Comparison of ENCODE assay signal across 22 mouse cellular contexts in genomic region chr19:45649776-45650175, GRCm38 (mm10). TPM values are rescaled to one million over a fixed set of nuclear protein-coding genes. Genes with fewer than 3 reads are reported as not detected.
DNase-seq lines count a peak whose midpoint lies in the region; ATAC-seq and TF ChIP-seq lines count a peak whose summit lies in the region.
"Had no signal": no experiment of that assay in that cellular context is flagged by ENCODE, and none has a peak within 500 bp of the region (broad histone marks: within the 10 kb centered on the region; RNA-seq: fewer than 3 reads in every experiment).

No protein-coding gene starts in this region.

- ATAC-seq in embryonic facial prominence, embryonic 11.5 days (replicated peaks; ENCODE audit: insufficient number of reproducible peaks, low FRiP score, low TSS enrichment, low read depth), result no peak
- ATAC-seq in embryonic facial prominence, embryonic 14.5 days (ENCODE audit: low read depth), result no peak
- no peak for ATAC-seq in forebrain, embryonic 16.5 days
- ATAC-seq in hindbrain, embryonic 13.5 days (ENCODE audit: low FRiP score), result no peak
- ATAC-seq: forebrain, embryonic 15.5 days; midbrain, embryonic 16.5 days had no signal

- TF ChIP-seq CTCF in layer of hippocampus, adult 2 months (conservative IDR thresholded peaks at IDR 0.05), result no peak

- H3K27me3 ChIP-seq in embryonic facial prominence, embryonic 11.5 days (ENCODE audit: control insufficient read depth, insufficient read depth, low read length), result no peaks in the 10 kb centered on the region
- no peaks in the 10 kb centered on the region; the same call in 1 of the 2 replicates for H3K27me3 ChIP-seq in embryonic facial prominence, embryonic 10.5 days (replicated peaks; ENCODE audit: low read depth, poor library complexity, severe bottlenecking)
- H3K27me3 ChIP-seq in embryonic facial prominence, embryonic 14.5 days (replicated peaks; ENCODE audit: control insufficient read depth, insufficient read depth, low read length), result no peaks in the 10 kb centered on the region
- H3K27me3 ChIP-seq in forebrain, embryonic 16.5 days (replicated peaks; ENCODE audit: control insufficient read depth, insufficient read depth, low read length), result no peaks in the 10 kb centered on the region
- H3K27me3 ChIP-seq in hindbrain, embryonic 13.5 days, result no peaks in the 10 kb centered on the region
- H3K27me3 ChIP-seq: embryonic facial prominence, embryonic 13.5 days; forebrain, embryonic 15.5 days; limb, embryonic 12.5 days; megakaryocyte, embryonic 14.5 days had no signal

- DNase-seq in embryonic facial prominence, embryonic 11.5 days (ENCODE audit: low spot score), result peak; percentile 28
- DNase-seq in embryonic facial prominence, embryonic 10.5 days (ENCODE audit: low spot score), result no peak
- DNase-seq in 3T3-L1 (ENCODE audit: low read depth, low spot score), result peak; percentile 50
- peak; percentile 67 for DNase-seq in MEL-GATA-1-ER (ENCODE audit: extremely low read depth, low read depth)
- DNase-seq in embryonic facial prominence, embryonic 14.5 days (ENCODE audit: low spot score), result peak; percentile 16
- no peak for DNase-seq in layer of hippocampus, adult 2 months (ENCODE audit: low spot score in 2 of 2)
- DNase-seq: adrenal gland, adult 8-10 months; cerebellum, adult 9-10 months; gastrocnemius, postnatal 36 days; kidney, adult 18-20 months; kidney, postnatal 36 days; lung, postnatal 10 days; right cerebral cortex, postnatal 25 days had no signal

- H3K4me3 ChIP-seq in embryonic facial prominence, embryonic 11.5 days (ENCODE audit: low read depth, low read length), result no peak overlapping the region
- H3K4me3 ChIP-seq in embryonic facial prominence, embryonic 10.5 days, result no peak overlapping the region
- H3K4me3 ChIP-seq in embryonic facial prominence, embryonic 14.5 days (ENCODE audit: low read depth, low read length), result no peak overlapping the region
- no peak overlapping the region for H3K4me3 ChIP-seq in layer of hippocampus, adult 2 months
- H3K4me3 ChIP-seq in forebrain, embryonic 16.5 days (replicated peaks; ENCODE audit: low read length), result no peak overlapping the region
- no peak overlapping the region for H3K4me3 ChIP-seq in hindbrain, embryonic 13.5 days
- H3K4me3 ChIP-seq: embryonic facial prominence, embryonic 13.5 days; forebrain, embryonic 15.5 days; limb, embryonic 12.5 days; megakaryocyte, embryonic 14.5 days had no signal

- no peaks in the 10 kb centered on the region for H3K36me3 ChIP-seq in embryonic facial prominence, embryonic 11.5 days (replicated peaks; ENCODE audit: control insufficient read depth, insufficient read depth, low read depth, low read length)
- no peaks in the 10 kb centered on the region for H3K36me3 ChIP-seq in embryonic facial prominence, embryonic 10.5 days (replicated peaks)
- H3K36me3 ChIP-seq in embryonic facial prominence, embryonic 14.5 days (ENCODE audit: control insufficient read depth, insufficient read depth, low read length), result no peaks in the 10 kb centered on the region
- H3K36me3 ChIP-seq in forebrain, embryonic 16.5 days (ENCODE audit: control insufficient read depth, insufficient read depth), result no peaks in the 10 kb centered on the region
- H3K36me3 ChIP-seq in hindbrain, embryonic 13.5 days, result no peaks in the 10 kb centered on the region
- H3K36me3 ChIP-seq: embryonic facial prominence, embryonic 13.5 days; forebrain, embryonic 15.5 days; limb, embryonic 12.5 days had no signal

- no peaks in the 10 kb centered on the region for H3K9me3 ChIP-seq in embryonic facial prominence, embryonic 11.5 days (replicated peaks; ENCODE audit: control insufficient read depth, low read length)
- no peaks in the 10 kb centered on the region for H3K9me3 ChIP-seq in embryonic facial prominence, embryonic 10.5 days
- no peaks in the 10 kb centered on the region for H3K9me3 ChIP-seq in embryonic facial prominence, embryonic 14.5 days (ENCODE audit: control insufficient read depth, low read length)
- H3K9me3 ChIP-seq in forebrain, embryonic 16.5 days (ENCODE audit: control insufficient read depth, low read length), result no peaks in the 10 kb centered on the region
- H3K9me3 ChIP-seq in hindbrain, embryonic 13.5 days, result no peaks in the 10 kb centered on the region
- H3K9me3 ChIP-seq: embryonic facial prominence, embryonic 13.5 days; forebrain, embryonic 15.5 days; limb, embryonic 12.5 days; megakaryocyte, embryonic 14.5 days had no signal

- no peak overlapping the region for H3K9ac ChIP-seq in embryonic facial prominence, embryonic 11.5 days (replicated peaks; ENCODE audit: low read length)
- H3K9ac ChIP-seq in embryonic facial prominence, embryonic 14.5 days (ENCODE audit: low read depth, low read length), result no peak overlapping the region
- no peak overlapping the region for H3K9ac ChIP-seq in forebrain, embryonic 16.5 days (replicated peaks; ENCODE audit: low read depth, low read length)
- no peak overlapping the region for H3K9ac ChIP-seq in hindbrain, embryonic 13.5 days
- H3K9ac ChIP-seq: embryonic facial prominence, embryonic 13.5 days; forebrain, embryonic 15.5 days; limb, embryonic 12.5 days; liver, embryonic 14.5 days had no signal

- H3K4me1 ChIP-seq in embryonic facial prominence, embryonic 11.5 days (ENCODE audit: control insufficient read depth, insufficient read depth, low read length), result peaks cover 3% of the 10 kb centered on the region; the same call in 1 of the 2 replicates
- H3K4me1 ChIP-seq in embryonic facial prominence, embryonic 10.5 days, result peaks cover 46% of the 10 kb centered on the region
- peaks cover 28% of the 10 kb centered on the region for H3K4me1 ChIP-seq in embryonic facial prominence, embryonic 14.5 days (ENCODE audit: control insufficient read depth, insufficient read depth, low read length)
- 0 out of 2 replicates have a peak, but pooled peaks cover 3% of the 10 kb centered on the region for H3K4me1 ChIP-seq in forebrain, embryonic 16.5 days (replicated peaks; ENCODE audit: control insufficient read depth, insufficient read depth, low read length)
- peaks cover 12% of the 10 kb centered on the region for H3K4me1 ChIP-seq in hindbrain, embryonic 13.5 days (replicated peaks)

- H3K4me2 ChIP-seq in embryonic facial prominence, embryonic 11.5 days (ENCODE audit: low read depth, low read length), result no peak overlapping the region
- H3K4me2 ChIP-seq in embryonic facial prominence, embryonic 14.5 days (ENCODE audit: low read depth, low read length), result no peak overlapping the region
- no peak overlapping the region for H3K4me2 ChIP-seq in forebrain, embryonic 16.5 days (ENCODE audit: low read length)
- no peak overlapping the region for H3K4me2 ChIP-seq in hindbrain, embryonic 13.5 days
- H3K4me2 ChIP-seq: embryonic facial prominence, embryonic 13.5 days; forebrain, embryonic 15.5 days; limb, embryonic 12.5 days had no signal

- 86% methylated on average over 4 of the region's 4 CpGs for WGBS in embryonic facial prominence, embryonic 11.5 days
- WGBS in embryonic facial prominence, embryonic 10.5 days, result 83% methylated on average over 4 of the region's 4 CpGs
- 82% methylated on average over 4 of the region's 4 CpGs for WGBS in embryonic facial prominence, embryonic 14.5 days
- WGBS in forebrain, embryonic 16.5 days, result 84% methylated on average over 4 of the region's 4 CpGs
- 80% methylated on average over 4 of the region's 4 CpGs for WGBS in hindbrain, embryonic 13.5 days

- no peak overlapping the region for H3K27ac ChIP-seq in embryonic facial prominence, embryonic 11.5 days (replicated peaks; ENCODE audit: low read depth, low read length)
- H3K27ac ChIP-seq in embryonic facial prominence, embryonic 10.5 days (replicated peaks), result no peak overlapping the region
- H3K27ac ChIP-seq in embryonic facial prominence, embryonic 14.5 days (replicated peaks; ENCODE audit: low read depth, low read length), result no peak overlapping the region
- no peak overlapping the region for H3K27ac ChIP-seq in layer of hippocampus, adult 2 months
- H3K27ac ChIP-seq in forebrain, embryonic 16.5 days (ENCODE audit: low read length), result no peak overlapping the region
- no peak overlapping the region for H3K27ac ChIP-seq in hindbrain, embryonic 13.5 days
- H3K27ac ChIP-seq: embryonic facial prominence, embryonic 13.5 days; forebrain, embryonic 15.5 days; limb, embryonic 12.5 days; liver, embryonic 14.5 days; stomach, postnatal 0 days had no signal

RNA-seq across cellular contexts. Expression of gene Fbxw4, which starts 10.3 kb away (rescaled TPM):
- 3.1 and 3.5 TPM in 2 replicates for polyA plus RNA-seq in embryonic facial prominence, embryonic 11.5 days (2014; fragmentation: Nextera tagmentation; extraction: Ambion mirVana)
- polyA plus RNA-seq in embryonic facial prominence, embryonic 10.5 days (2016; fragmentation: Nextera tagmentation; extraction: Ambion mirVana), result 4.2 and 4.7 TPM in 2 replicates
- polyA plus RNA-seq in embryonic facial prominence, embryonic 14.5 days (2014; fragmentation: Nextera tagmentation; extraction: Ambion mirVana), result 6.1 and 6.9 TPM in 2 replicates
- total RNA-seq in layer of hippocampus, adult 2 months (2021), result 10 to 100 TPM; 35.4 to 38.7 TPM
- 3.2 and 5.7 TPM in 2 replicates for polyA plus RNA-seq in forebrain, embryonic 16.5 days (2015; fragmentation: Nextera tagmentation; extraction: Ambion mirVana)
- 3.6 and 4.2 TPM in 2 replicates for polyA plus RNA-seq in hindbrain, embryonic 13.5 days (2015; fragmentation: Nextera tagmentation; extraction: Ambion mirVana)

Comparison
In these comparisons a context has a peak if more than half of its experiments do, and no peak if none do; other contexts are left out.
1. DNase-seq: peak in embryonic facial prominence, embryonic 11.5 days (single experiment), 3T3-L1 (single experiment), MEL-GATA-1-ER (single experiment) and embryonic facial prominence, embryonic 14.5 days (single experiment); none in embryonic facial prominence, embryonic 10.5 days (single experiment) and layer of hippocampus, adult 2 months (0 of 2).